Mouse (Mus musculus) myocyte (in vitro differentiated cells): ENCODE data around the gene Macrod2. TPM values are rescaled to one million over a fixed set of nuclear protein-coding genes. Genes with fewer than 3 reads are reported as not detected.

ENCODE experiments used
- H3K27me3 ChIP-seq: one replicate; pipeline ENCODE4 v1.6.1; 2011; ENCODE audit not compliant: control insufficient read depth, insufficient read depth, insufficient read length
- H3K36me3 ChIP-seq: one replicate; pipeline ENCODE4 v1.6.1; 2011; ENCODE audit not compliant: control insufficient read depth, insufficient read depth
- H3K4me2 ChIP-seq: one replicate; pipeline ENCODE4 v1.6.1; 2011; ENCODE audit warnings: low read depth, control low read depth
- H3K4me3 ChIP-seq: one replicate; pipeline ENCODE4 v1.5.1; 2011; ENCODE audit warnings: mild to moderate bottlenecking, control low read depth, moderate library complexity
- H3K79me2 ChIP-seq: one replicate; pipeline ENCODE4 v1.6.1; 2011; ENCODE audit not compliant: control insufficient read depth, insufficient read depth
- H3ac ChIP-seq: one replicate; pipeline ENCODE4 v1.6.1; 2011; ENCODE audit not compliant: control insufficient read depth, insufficient read length
- CEBPB ChIP-seq: IDR thresholded peaks from 2 replicates; pipeline ENCODE4 v1.6.1; 2011; ENCODE audit warnings: mild to moderate bottlenecking, moderate library complexity; ENCODE audit not compliant: poor library complexity, insufficient read depth, severe bottlenecking
- E2F4 ChIP-seq: IDR thresholded peaks from one replicate; pipeline ENCODE4 v1.6.1; 2011; ENCODE audit warnings: mild to moderate bottlenecking, control low read depth, moderate library complexity; ENCODE audit not compliant: insufficient read depth
- MAX ChIP-seq: IDR thresholded peaks from one replicate; pipeline ENCODE4 v1.6.1; 2011; ENCODE audit warnings: low read depth, mild to moderate bottlenecking, control low read depth
- MYOD1 ChIP-seq, 3 experiments: IDR thresholded peaks; one replicate each; pipeline ENCODE4 v1.6.1; 2011; ENCODE audit warnings: control low read depth in 2 of 3, low read depth in 2 of 3, mild to moderate bottlenecking in 2 of 3, moderate library complexity in 1 of 3; ENCODE audit not compliant: insufficient read length in 2 of 3, control insufficient read depth in 1 of 3
- MYOG ChIP-seq, 3 experiments: IDR thresholded peaks; one replicate each; pipeline ENCODE4 v1.6.1; 2011; ENCODE audit warnings: control low read depth in 2 of 3, low read depth in 2 of 3, mild to moderate bottlenecking in 2 of 3; ENCODE audit not compliant: insufficient read length in 2 of 3, control insufficient read depth in 1 of 3, insufficient read depth in 1 of 3
- POLR2A ChIP-seq: IDR thresholded peaks from one replicate; pipeline ENCODE4 v1.6.1; 2011; ENCODE audit warnings: low read depth, mild to moderate bottlenecking, control low read depth, moderate library complexity; ENCODE audit not compliant: insufficient read length
- POLR2AphosphoS2 ChIP-seq: IDR thresholded peaks from one replicate; pipeline ENCODE4 v1.6.1; 2011; ENCODE audit warnings: low read depth, control low read depth; ENCODE audit not compliant: insufficient read length
- REST ChIP-seq: IDR thresholded peaks from one replicate; pipeline ENCODE4 v1.6.1; 2011; ENCODE audit warnings: mild to moderate bottlenecking, control low read depth, moderate library complexity; ENCODE audit not compliant: insufficient read depth, insufficient read length
- SRF ChIP-seq: IDR thresholded peaks from one replicate; pipeline ENCODE4 v1.6.1; 2011; ENCODE audit warnings: low read depth; ENCODE audit not compliant: control insufficient read depth, insufficient read length
- TCF12 ChIP-seq: IDR thresholded peaks from one replicate; pipeline ENCODE4 v1.6.1; 2011; ENCODE audit warnings: mild to moderate bottlenecking, control low read depth; ENCODE audit not compliant: poor library complexity, insufficient read depth, severe bottlenecking
- TCF3 ChIP-seq: IDR thresholded peaks from one replicate; pipeline ENCODE4 v1.6.1; 2011; ENCODE audit warnings: low read depth, control low read depth; ENCODE audit not compliant: insufficient read length
- USF1 ChIP-seq: IDR thresholded peaks from one replicate; pipeline ENCODE4 v1.6.1; 2011; ENCODE audit warnings: low read depth, mild to moderate bottlenecking, control low read depth, moderate library complexity
- polyA plus RNA-seq: library from polyadenylated mRNA; unstranded; fragments of >200 nt; fragmentation: generic; extraction: Trizol; gene quantifications from one replicate; pipeline ENCODE4 v1.2.1, GENCODE M21; 2012; ENCODE audit warnings: missing spikeins

Macrod2 gene
- polyA plus RNA-seq, 1 experiment, result 0.96 TPM

GRCm38 (mm10) chr2:140668311-140668710 lies 273.2 kb downstream of the Macrod2 start:
- Histone ChIP-seq H3K36me3 (no peaks in the 10 kb centered on the region), H3K4me3 (no peak overlapping the region), H3K27me3 (no peaks in the 10 kb centered on the region), H3ac (no peak overlapping the region), H3K79me2 (no peaks in the 10 kb centered on the region), H3K4me2 (no peak overlapping the region)
- TF ChIP-seq SRF (no peak), MYOG (IDR thresholded peaks at IDR 0.05; ENCODE audit: control insufficient read depth in 1 of 3, insufficient read depth in 1 of 3, insufficient read length in 2 of 3, low read depth in 2 of 3) (no peak), REST (no peak), E2F4 (no peak), TCF3 (no peak), POLR2A (no peak), CEBPB (no peak), TCF12 (no peak), MYOD1 (IDR thresholded peaks at IDR 0.05; ENCODE audit: control insufficient read depth in 1 of 3, insufficient read length in 2 of 3, low read depth in 2 of 3) (no peak)

- Histone ChIP-seq H3K4me2 (no peak overlapping the region), H3ac (no peak overlapping the region), H3K36me3 (no peaks in the 10 kb centered on the region), H3K4me3 (no peak overlapping the region), H3K27me3 (no peaks in the 10 kb centered on the region), H3K79me2 (no peaks in the 10 kb centered on the region)
- TF ChIP-seq MAX (no peak), POLR2A (no peak), POLR2AphosphoS2 (no peak), CEBPB (no peak), SRF (no peak)
These were observed 274.0 kb downstream of the Macrod2 start for GRCm38 (mm10) chr2:140669081-140669480.

- no peaks in the 10 kb centered on the region for H3K79me2 ChIP-seq
- TF ChIP-seq REST, result no peak
- no peak for TF ChIP-seq USF1
- no peak for TF ChIP-seq SRF
- no peak for TF ChIP-seq CEBPB
- no peak for TF ChIP-seq MYOD1 (IDR thresholded peaks at IDR 0.05; ENCODE audit: control insufficient read depth in 1 of 3, insufficient read length in 2 of 3, low read depth in 2 of 3)
- no peak for TF ChIP-seq POLR2AphosphoS2
- no peak for TF ChIP-seq E2F4
- no peak for TF ChIP-seq MAX
- TF ChIP-seq POLR2A, result no peak
- no peak for TF ChIP-seq TCF12
- no peak for TF ChIP-seq MYOG (IDR thresholded peaks at IDR 0.05; ENCODE audit: control insufficient read depth in 1 of 3, insufficient read depth in 1 of 3, insufficient read length in 2 of 3, low read depth in 2 of 3)
- TF ChIP-seq TCF3, result no peak
- no peaks in the 10 kb centered on the region for H3K27me3 ChIP-seq
- H3K36me3 ChIP-seq, result no peaks in the 10 kb centered on the region
- no peak overlapping the region for H3K4me2 ChIP-seq
- no peak overlapping the region for H3K4me3 ChIP-seq
- no peak overlapping the region for H3ac ChIP-seq
These were observed 274.7 kb downstream of the Macrod2 start for GRCm38 (mm10) chr2:140669786-140670185.

- H3K4me2 ChIP-seq, result peak overlapping the region; percentile 80
- peak overlapping the region; percentile 2 for H3K4me3 ChIP-seq
- TF ChIP-seq MYOG (IDR thresholded peaks at IDR 0.05; ENCODE audit: control insufficient read depth in 1 of 3, insufficient read depth in 1 of 3, insufficient read length in 2 of 3, low read depth in 2 of 3) (no peak), POLR2A (no peak)
- no peak overlapping the region for H3ac ChIP-seq
- no peaks in the 10 kb centered on the region for H3K79me2 ChIP-seq
- no peaks in the 10 kb centered on the region for H3K27me3 ChIP-seq
- H3K36me3 ChIP-seq, result no peaks in the 10 kb centered on the region
These were observed 275.3 kb downstream of the Macrod2 start for GRCm38 (mm10) chr2:140670457-140670856.

GRCm38 (mm10) chr2:140670963-140671702 lies 276.0 kb downstream of the Macrod2 start, which contains the start of gene Flrt3:
TSS of gene Flrt3 (minus strand) at chr2:140671469.
- TF ChIP-seq USF1 (no peak), MYOD1 (IDR thresholded peaks at IDR 0.05; ENCODE audit: control insufficient read depth in 1 of 3, insufficient read length in 2 of 3, low read depth in 2 of 3) (peak in 1 of 3 experiments; percentile 20)
- H3K4me3 ChIP-seq, result peak within 1 kb of the TSS; percentile 2

More at GRCm38 (mm10) chr2:140670963-140671702, 276.0 kb downstream of the Macrod2 start, which contains the start of gene Flrt3:
- Histone ChIP-seq H3K79me2 (no peaks in the 10 kb centered on the region), H3K4me2 (peak within 1 kb of the TSS; percentile 80), H3K27me3 (no peaks in the 10 kb centered on the region), H3ac (no peak within 1 kb of the TSS), H3K36me3 (no peaks in the 10 kb centered on the region)
